Mouse (Mus musculus) C2C12 (cell line): Measurements from ENCODE around the gene Chkb.

Experiments used
- CEBPB ChIP-seq: IDR thresholded peaks from one replicate; pipeline ENCODE4 v1.6.1; 2011; ENCODE audit warnings: low read depth, mild to moderate bottlenecking, control low read depth, moderate library complexity
- CTCF ChIP-seq: IDR thresholded peaks from one replicate; pipeline ENCODE4 v1.5.1; 2011; ENCODE audit not compliant: control insufficient read depth, insufficient read depth, insufficient read length
- FOSL1 ChIP-seq: IDR thresholded peaks from one replicate; pipeline ENCODE4 v1.8.0; 2011; ENCODE audit warnings: mild to moderate bottlenecking, low read length; ENCODE audit not compliant: poor library complexity, insufficient read depth, severe bottlenecking
- MAX ChIP-seq: IDR thresholded peaks from one replicate; pipeline ENCODE4 v1.6.1; 2011; ENCODE audit warnings: mild to moderate bottlenecking, control low read depth
- MYOD1 ChIP-seq: IDR thresholded peaks from one replicate; pipeline ENCODE4 v1.6.1; 2011; ENCODE audit warnings: low read depth; ENCODE audit not compliant: control insufficient read depth, insufficient read length
- MYOG ChIP-seq: IDR thresholded peaks from one replicate; pipeline ENCODE4 v1.6.1; 2011; ENCODE audit not compliant: control insufficient read depth, insufficient read length; ENCODE audit errors: extremely low read depth
- USF1 ChIP-seq: IDR thresholded peaks from one replicate; pipeline ENCODE4 v1.6.1; 2011; ENCODE audit warnings: low read depth, mild to moderate bottlenecking, control low read depth, moderate library complexity

DNA sequence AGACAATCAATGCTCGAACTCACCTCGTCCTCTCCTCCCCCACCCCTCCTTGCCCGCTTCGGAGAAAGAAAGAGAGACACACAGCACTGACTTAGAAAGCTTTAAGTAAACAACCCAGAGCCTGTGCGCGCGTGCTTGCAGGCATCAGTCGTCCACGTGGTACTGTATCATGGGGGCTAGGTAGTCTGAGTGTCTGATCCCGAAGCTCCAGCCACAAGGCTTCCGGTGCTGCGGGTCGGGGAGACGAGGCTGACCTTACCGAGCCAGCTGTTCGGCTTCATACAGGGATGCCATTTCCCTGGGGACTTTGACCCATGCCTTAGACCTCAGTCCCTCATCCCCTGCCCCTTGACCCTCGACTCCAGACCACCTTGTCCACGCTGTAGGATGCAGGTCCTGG is 52.3 kb downstream of the Chkb start:
- no peak for TF ChIP-seq CTCF
- no peak for TF ChIP-seq MAX
- no peak for TF ChIP-seq MYOD1
- TF ChIP-seq USF1 = no peak
- TF ChIP-seq FOSL1 = no peak
- no peak for TF ChIP-seq CEBPB
- no peak for TF ChIP-seq MYOG
